Mouse (Mus musculus) C2C12 (cell line): Measurements from ENCODE around the gene Mageb5.
"Not testable (repeated sequence)": the region's sequence is repeated elsewhere in the genome, so short reads cannot be mapped to it uniquely, and the experiment has no call there.

ENCODE experiments used
- CTCF ChIP-seq: IDR thresholded peaks from one replicate; pipeline ENCODE4 v1.5.1; 2011; ENCODE audit not compliant: control insufficient read depth, insufficient read depth, insufficient read length
- MAX ChIP-seq: IDR thresholded peaks from one replicate; pipeline ENCODE4 v1.6.1; 2011; ENCODE audit warnings: mild to moderate bottlenecking, control low read depth
- USF1 ChIP-seq: IDR thresholded peaks from one replicate; pipeline ENCODE4 v1.6.1; 2011; ENCODE audit warnings: low read depth, mild to moderate bottlenecking, control low read depth, moderate library complexity

GRCm38 (mm10) chrX:91782918-91783317, at the start of gene Mageb5:
- not testable (repeated sequence) for TF ChIP-seq CTCF, MAX, USF1
